Mouse (Mus musculus): Measurements from ENCODE around the gene Map3k14. TPM values are rescaled to one million over a fixed set of nuclear protein-coding genes. Genes with fewer than 3 reads are reported as not detected.
A peak's percentile ranks its signal among the peaks of the same experiment; 100 is the strongest.

Gene Map3k14
- polyA plus RNA-seq, 1 experiment from 2014 or later = 3.1 TPM

DNA sequence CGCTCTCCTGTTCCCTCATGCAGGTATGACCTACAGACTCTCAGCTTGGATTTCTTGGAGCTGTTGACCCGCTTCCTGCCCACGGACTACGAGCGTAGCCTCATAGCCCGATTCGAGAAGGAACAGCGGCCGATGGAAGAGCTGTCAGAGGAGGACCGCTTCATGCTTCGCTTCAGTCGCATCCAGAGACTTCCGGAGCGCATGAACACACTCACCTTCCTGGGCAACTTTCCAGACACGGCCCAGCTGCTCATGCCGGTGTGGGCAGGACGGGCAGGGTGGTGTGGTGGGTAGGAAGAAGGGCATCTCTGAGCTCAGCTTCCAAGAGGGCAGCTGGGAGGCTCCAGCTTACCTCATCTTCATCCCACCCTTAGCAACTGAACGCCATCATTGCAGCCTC lies 72.0 kb downstream of the Map3k14 start:
- Histone ChIP-seq H3K27me3 (replicated peaks; ENCODE audit: low read depth, poor library complexity, severe bottlenecking) (peaks cover 100% of the 10 kb centered on the region), H3K27ac (replicated peaks) (no peak overlapping the region), H3K36me3 (replicated peaks) (no peaks in the 10 kb centered on the region), H3K9me3 (no peaks in the 10 kb centered on the region), H3K4me1 (peaks cover 36% of the 10 kb centered on the region), H3K4me3 (no peak overlapping the region)
- DNase-seq (ENCODE audit: low spot score) = no peak
- WGBS = 91% methylated on average over 18 of the region's 18 CpGs

DNA sequence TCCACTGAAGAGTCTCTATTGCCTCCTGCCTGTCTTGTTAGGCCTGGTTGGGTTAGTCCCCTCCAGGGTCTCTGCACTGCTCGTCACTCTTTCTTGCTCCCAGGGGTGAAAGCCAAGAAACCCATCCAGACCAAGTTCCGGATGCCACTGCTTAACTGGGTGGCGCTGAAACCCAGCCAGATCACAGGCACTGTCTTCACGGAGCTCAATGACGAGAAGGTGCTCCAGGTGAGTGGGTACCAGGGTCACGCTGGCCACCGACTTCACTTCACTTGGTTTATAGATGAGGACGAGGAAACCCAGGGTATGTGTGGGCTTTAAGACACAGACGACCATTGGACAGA lies 73.5 kb downstream of the Map3k14 start:
- H3K27me3 ChIP-seq (replicated peaks; ENCODE audit: low read depth, poor library complexity, severe bottlenecking) = peaks cover 98% of the 10 kb centered on the region
- no peaks in the 10 kb centered on the region for H3K9me3 ChIP-seq
- no peak overlapping the region for H3K27ac ChIP-seq (replicated peaks)
- no peak for DNase-seq (ENCODE audit: low spot score)
- peaks cover 24% of the 10 kb centered on the region for H3K4me1 ChIP-seq
- H3K4me3 ChIP-seq = 0 out of 2 replicates have a peak overlapping the region, but pooled peaks have one; percentile 48
- WGBS = 29% methylated on average over 9 of the region's 9 CpGs
- no peaks in the 10 kb centered on the region for H3K36me3 ChIP-seq (replicated peaks)

DNA sequence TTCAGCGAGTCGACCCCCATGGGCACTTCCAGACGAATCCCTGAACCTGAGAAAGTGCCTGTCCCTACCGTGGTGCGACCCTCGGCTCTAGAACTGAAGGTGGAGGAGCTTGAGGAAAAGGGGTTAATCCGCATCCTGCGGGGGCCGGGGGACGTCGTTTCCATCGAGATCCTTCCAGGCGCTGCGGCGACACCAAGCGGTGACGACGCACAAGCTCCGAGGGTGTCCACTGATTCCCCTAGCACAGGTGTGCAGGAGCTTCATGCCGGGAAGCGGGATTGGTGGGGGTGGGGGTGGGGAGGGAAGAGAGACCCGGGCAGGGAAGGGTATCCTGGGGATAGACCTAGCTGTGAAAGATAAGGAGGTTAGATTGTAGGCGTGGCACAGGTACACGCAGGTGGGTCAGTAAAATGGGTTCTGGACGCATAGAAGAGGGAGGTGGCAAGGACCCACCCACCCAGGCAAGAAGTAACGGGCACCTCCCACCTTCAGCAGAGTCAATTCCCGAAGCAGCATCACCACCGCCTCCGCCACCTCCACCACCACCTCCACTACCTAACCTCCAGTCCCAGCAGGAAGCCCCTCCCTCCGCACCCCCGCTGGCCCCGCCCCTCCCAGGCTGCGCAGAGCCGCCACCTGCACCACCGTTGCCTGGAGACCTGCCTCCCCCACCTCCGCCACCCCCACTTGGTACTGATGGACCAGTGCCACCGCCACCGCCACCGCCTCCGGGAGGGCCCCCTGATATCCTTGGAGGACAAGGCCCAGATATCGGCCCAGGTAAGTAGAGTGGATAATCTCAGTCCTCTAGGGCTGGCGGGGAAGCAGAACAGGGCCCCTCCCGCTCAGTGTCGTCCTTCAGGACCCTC lies 74.1 kb downstream of the Map3k14 start:
- 3% methylated on average over 44 of the region's 44 CpGs for WGBS
- no peaks in the 10 kb centered on the region for H3K36me3 ChIP-seq (replicated peaks)
- no peaks in the 10 kb centered on the region for H3K9me3 ChIP-seq
- H3K4me3 ChIP-seq = peak overlapping the region; percentile 48
- peaks cover 93% of the 10 kb centered on the region for H3K27me3 ChIP-seq (replicated peaks; ENCODE audit: low read depth, poor library complexity, severe bottlenecking)
- H3K27ac ChIP-seq (replicated peaks) = no peak overlapping the region
- DNase-seq (ENCODE audit: low spot score) = peak; percentile 59
- peaks cover 18% of the 10 kb centered on the region for H3K4me1 ChIP-seq

DNA sequence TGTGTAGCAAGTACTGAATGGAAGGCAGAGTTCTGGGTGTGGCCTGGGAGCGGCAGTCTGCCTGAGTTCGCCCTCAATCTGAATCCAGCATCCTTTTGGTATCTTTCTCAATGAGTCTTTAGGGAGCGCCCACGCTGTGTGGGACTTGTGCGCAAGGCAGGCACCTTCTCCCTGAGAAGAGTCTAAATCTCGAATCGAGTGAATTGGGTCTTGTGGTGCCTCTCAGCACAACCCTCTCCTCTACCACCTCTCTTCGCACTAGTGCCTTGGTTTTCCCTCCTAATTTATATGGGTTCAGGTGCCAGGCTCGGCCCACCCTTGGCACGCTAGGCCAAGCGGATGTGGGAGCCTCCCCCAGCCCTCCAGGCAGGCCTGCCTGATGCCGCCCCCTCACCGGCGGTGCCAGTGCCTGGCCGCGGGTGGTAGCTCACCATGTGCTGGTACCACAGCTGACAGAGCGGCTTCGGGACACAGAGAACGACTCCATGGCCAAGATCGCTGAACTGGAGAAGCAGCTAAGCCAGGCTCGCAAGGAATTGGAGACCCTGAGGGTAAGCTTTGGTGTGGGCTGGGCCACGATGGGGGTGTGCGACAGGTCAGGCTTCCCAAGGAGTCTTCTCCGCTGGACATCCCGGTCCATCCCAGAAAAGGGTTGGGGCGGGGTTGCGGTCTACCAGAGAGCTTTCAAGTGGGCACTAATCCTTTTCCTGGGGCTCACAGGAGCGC lies 74.9 kb downstream of the Map3k14 start:
- 13% methylated on average over 28 of the region's 28 CpGs for WGBS
- Histone ChIP-seq H3K27me3 (replicated peaks; ENCODE audit: low read depth, poor library complexity, severe bottlenecking) (peaks cover 85% of the 10 kb centered on the region), H3K4me1 (peaks cover 16% of the 10 kb centered on the region), H3K36me3 (replicated peaks) (no peaks in the 10 kb centered on the region), H3K27ac (replicated peaks) (no peak overlapping the region), H3K4me3 (peak overlapping the region; percentile 48), H3K9me3 (no peaks in the 10 kb centered on the region)
- DNase-seq (ENCODE audit: low spot score) = no peak

DNA sequence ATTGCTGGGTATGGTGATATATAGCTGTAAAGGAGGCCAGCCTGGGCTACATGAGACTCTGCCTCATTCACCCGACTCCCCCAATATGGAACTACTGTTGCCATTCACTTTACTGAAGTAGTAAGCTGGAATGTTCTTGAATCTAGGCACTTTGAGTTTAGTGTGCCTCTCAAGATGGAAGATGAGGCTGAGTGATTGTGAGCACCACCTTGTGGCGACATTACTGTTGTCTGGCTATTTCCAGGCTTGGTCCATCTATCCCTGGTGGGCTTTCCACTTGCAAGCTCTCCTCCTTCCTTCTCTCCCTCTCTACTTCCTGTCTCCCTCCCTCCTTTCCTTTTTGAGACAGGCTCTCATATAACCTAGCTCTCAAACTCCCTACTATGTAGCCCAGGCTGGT lies 82.4 kb downstream of the Map3k14 start:
- H3K36me3 ChIP-seq (replicated peaks) = no peaks in the 10 kb centered on the region

DNA sequence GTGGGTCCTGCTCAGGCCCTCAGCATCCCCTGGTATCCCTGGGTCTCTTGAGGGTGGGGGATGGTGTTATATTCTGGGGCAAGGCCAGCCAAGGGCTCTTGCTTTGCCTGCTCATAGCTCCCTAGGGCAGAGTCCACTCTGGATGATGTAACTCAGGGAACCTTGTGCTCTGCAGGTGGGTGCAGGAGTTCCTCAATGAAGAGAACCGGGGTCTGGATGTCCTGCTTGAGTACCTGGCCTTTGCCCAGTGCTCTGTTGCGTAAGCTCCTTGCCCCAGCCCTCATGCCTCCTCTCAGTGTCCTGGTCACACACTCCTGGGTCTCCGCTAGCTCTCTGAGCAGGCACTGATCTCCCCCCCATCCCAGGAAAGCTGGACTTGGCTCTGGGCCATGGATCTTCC lies 85.4 kb downstream of the Map3k14 start:
- no peak for DNase-seq (ENCODE audit: low spot score)
- Histone ChIP-seq H3K27ac (replicated peaks) (no peak overlapping the region), H3K4me3 (no peak overlapping the region), H3K27me3 (replicated peaks; ENCODE audit: low read depth, poor library complexity, severe bottlenecking) (peaks cover 28% of the 10 kb centered on the region), H3K4me1 (no peaks in the 10 kb centered on the region), H3K9me3 (no peaks in the 10 kb centered on the region), H3K36me3 (replicated peaks) (no peaks in the 10 kb centered on the region)
- WGBS = 84% methylated on average over 3 of the region's 3 CpGs

More for the DNA sequence above, 82.4 kb downstream of the Map3k14 start:
- no peak overlapping the region for H3K27ac ChIP-seq (replicated peaks)
- no peak overlapping the region for H3K4me3 ChIP-seq
- H3K9me3 ChIP-seq = no peaks in the 10 kb centered on the region
- DNase-seq (ENCODE audit: low spot score) = peak; percentile 56
- 36% methylated on average over 2 of the region's 2 CpGs for WGBS
- no peaks in the 10 kb centered on the region for H3K4me1 ChIP-seq
- H3K27me3 ChIP-seq (replicated peaks; ENCODE audit: low read depth, poor library complexity, severe bottlenecking) = peaks cover 36% of the 10 kb centered on the region

DNA sequence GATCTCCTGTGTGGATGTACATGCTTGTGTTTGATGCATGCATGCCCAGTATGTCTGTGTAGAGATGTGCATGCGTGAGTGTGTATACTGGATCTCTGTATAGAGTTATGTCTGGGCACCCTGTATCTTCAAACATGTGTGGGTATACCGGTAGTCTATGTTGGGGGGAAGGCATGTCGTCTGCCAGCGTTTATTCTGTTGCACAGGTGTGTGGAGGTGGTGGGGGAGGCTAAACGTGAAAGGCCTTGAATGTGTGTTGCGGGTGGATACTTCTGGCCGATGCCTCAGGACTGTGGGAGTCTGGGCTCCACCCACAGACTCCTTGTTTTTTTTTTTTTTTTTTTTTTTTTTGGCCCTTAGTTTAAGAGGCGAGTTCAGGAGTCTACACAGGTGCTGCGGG lies 85.9 kb downstream of the Map3k14 start:
- no peak for DNase-seq (ENCODE audit: low spot score)
- H3K4me1 ChIP-seq = no peaks in the 10 kb centered on the region
- H3K9me3 ChIP-seq = no peaks in the 10 kb centered on the region
- WGBS = 80% methylated on average over 9 of the region's 9 CpGs
- H3K4me3 ChIP-seq = no peak overlapping the region
- H3K36me3 ChIP-seq (replicated peaks) = no peaks in the 10 kb centered on the region
- H3K27ac ChIP-seq (replicated peaks) = no peak overlapping the region
- H3K27me3 ChIP-seq (replicated peaks; ENCODE audit: low read depth, poor library complexity, severe bottlenecking) = peaks cover 28% of the 10 kb centered on the region

DNA sequence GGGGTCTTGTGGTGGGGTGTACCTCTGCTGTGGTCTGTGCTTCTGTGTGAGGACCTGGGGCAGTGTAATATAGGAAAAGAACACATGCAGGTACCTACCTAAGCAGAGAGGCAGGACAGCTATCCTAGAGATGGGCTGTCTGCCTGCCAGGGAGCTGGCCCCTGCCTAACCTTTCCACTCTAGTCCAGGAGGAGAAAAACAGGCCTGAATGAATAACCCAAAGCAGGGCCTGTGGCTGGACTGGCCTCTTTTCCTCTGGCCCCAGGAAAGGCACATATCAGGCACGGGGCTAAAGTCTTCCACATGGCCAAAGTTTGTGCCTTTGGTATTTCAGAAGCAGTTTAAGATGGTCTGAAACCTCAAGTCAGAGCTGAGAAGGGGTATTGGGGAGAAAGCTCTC lies 86.8 kb downstream of the Map3k14 start:
- Histone ChIP-seq H3K4me1 (peaks cover 6% of the 10 kb centered on the region; the same call in 1 of the 2 replicates), H3K27ac (replicated peaks) (no peak overlapping the region), H3K27me3 (replicated peaks; ENCODE audit: low read depth, poor library complexity, severe bottlenecking) (peaks cover 24% of the 10 kb centered on the region), H3K36me3 (replicated peaks) (no peaks in the 10 kb centered on the region), H3K4me3 (no peak overlapping the region), H3K9me3 (no peaks in the 10 kb centered on the region)
- 73% methylated on average over 1 of the region's 1 CpGs for WGBS
- no peak for DNase-seq (ENCODE audit: low spot score)

DNA sequence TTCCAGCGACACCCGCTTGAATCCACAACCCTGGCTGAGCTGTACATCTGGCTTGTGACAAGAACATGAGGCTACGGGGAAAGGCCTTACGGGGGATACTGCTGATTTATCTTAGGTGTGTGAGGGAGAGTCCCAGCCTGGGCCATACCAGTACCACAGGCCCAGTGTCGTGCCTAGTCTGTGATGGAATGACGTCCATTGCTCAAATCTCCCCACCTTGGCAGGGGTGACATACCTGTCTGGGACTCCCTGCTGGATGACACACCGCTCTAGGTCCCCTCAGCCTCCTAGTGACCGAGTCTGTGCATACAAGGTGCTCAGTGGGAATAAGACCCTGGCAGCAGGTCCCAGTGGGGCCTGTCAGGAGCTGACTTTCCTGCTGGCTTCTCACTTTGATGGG lies 88.5 kb downstream of the Map3k14 start:
- 88% methylated on average over 8 of the region's 8 CpGs for WGBS
- H3K4me1 ChIP-seq = peaks cover 11% of the 10 kb centered on the region

DNA sequence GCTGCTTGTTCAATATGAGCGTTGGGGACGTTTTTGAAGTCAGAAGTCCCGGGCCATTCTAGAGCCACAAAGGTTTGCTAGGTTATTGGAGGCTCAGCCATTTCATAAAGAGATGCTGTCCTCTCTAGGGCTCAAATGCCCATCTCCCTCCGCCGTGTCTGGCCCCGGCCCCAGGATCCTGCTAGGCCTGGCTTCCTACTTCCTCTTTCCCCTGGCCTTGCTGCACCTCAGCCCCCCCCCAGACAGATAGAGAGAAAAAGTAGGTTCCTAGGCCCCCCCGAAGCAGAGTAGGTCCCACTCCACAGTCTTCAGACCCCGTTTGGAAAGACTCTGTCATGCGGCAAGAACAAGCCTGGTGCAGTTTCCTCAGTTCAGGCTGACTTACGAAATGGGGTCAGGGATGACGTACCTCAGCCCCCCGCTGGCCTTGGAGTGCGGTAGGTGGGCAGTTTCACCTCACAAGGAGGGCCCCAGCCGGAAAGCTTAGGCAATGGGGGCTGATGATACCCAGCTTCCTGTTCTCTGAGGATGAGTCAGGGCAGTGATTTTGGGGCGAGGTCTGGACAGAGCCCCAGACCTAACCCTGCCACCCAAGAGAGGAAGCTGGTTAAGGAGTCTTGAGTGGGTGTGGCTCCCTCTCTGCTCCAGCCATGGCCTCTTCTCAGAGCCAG lies 89.3 kb downstream of the Map3k14 start:
- Histone ChIP-seq H3K36me3 (replicated peaks) (no peaks in the 10 kb centered on the region), H3K4me3 (no peak overlapping the region), H3K27ac (replicated peaks) (0 out of 2 replicates have a peak overlapping the region, but pooled peaks have one; percentile 19), H3K4me1 (peaks cover 11% of the 10 kb centered on the region), H3K9me3 (no peaks in the 10 kb centered on the region), H3K27me3 (replicated peaks; ENCODE audit: low read depth, poor library complexity, severe bottlenecking) (peaks cover 43% of the 10 kb centered on the region)
- DNase-seq (ENCODE audit: low spot score) = no peak
- WGBS = 85% methylated on average over 15 of the region's 15 CpGs

More for the DNA sequence above, 88.5 kb downstream of the Map3k14 start:
- no peak overlapping the region for H3K27ac ChIP-seq (replicated peaks)
- H3K4me3 ChIP-seq = no peak overlapping the region
- no peaks in the 10 kb centered on the region for H3K36me3 ChIP-seq (replicated peaks)
- peaks cover 36% of the 10 kb centered on the region for H3K27me3 ChIP-seq (replicated peaks; ENCODE audit: low read depth, poor library complexity, severe bottlenecking)
- H3K9me3 ChIP-seq = no peaks in the 10 kb centered on the region
- no peak for DNase-seq (ENCODE audit: low spot score)

DNA sequence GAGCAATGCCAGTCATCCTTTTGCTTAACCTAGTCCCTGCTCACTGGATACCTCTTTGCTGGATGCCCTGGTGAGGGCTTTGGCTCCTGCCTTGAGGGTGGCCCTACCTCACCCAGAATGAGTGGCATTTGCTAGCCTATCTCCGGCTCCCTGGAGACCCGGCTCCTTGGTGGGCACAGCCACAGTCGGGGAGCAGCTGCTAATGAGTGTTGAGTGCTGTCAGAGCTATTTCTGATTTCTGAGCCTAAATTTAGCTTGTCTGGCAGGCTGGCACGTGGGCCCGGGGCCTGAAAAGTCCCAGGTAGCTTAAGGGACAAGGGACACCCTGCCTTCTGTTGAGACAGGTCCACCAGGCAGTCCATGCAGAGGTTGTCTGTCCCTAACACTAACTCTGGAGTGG lies 90.1 kb downstream of the Map3k14 start:
- 82% methylated on average over 5 of the region's 5 CpGs for WGBS

DNA sequence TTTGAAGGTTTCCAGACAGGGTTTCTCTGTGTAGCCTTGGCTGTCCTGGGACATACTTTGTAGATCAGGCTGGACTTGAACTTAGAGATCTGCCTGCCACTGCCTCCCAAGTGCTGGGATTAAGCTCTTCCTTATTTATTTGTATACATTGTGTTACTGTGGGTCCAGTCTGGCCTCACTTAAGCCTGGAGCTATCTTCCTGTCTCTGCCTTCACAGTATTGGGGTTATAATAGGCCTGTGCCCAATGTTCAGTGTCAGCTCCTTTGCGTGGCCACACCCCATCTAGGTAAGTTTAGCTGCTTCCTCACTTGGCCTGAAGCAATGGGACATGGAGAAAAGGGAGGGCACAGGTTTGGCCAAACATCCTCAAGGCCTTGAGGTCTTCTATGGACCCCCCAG lies 90.8 kb downstream of the Map3k14 start:
- Histone ChIP-seq H3K27ac (replicated peaks) (no peak overlapping the region), H3K27me3 (replicated peaks; ENCODE audit: low read depth, poor library complexity, severe bottlenecking) (peaks cover 46% of the 10 kb centered on the region), H3K4me3 (no peak overlapping the region), H3K4me1 (peaks cover 12% of the 10 kb centered on the region), H3K9me3 (no peaks in the 10 kb centered on the region), H3K36me3 (replicated peaks) (no peaks in the 10 kb centered on the region)
- no peak for DNase-seq (ENCODE audit: low spot score)
- 88% methylated on average over 1 of the region's 1 CpGs for WGBS

More for the DNA sequence above, 90.1 kb downstream of the Map3k14 start:
- peaks cover 11% of the 10 kb centered on the region for H3K4me1 ChIP-seq
- DNase-seq (ENCODE audit: low spot score) = no peak
- no peak overlapping the region for H3K27ac ChIP-seq (replicated peaks)
- H3K36me3 ChIP-seq (replicated peaks) = no peaks in the 10 kb centered on the region
- H3K4me3 ChIP-seq = no peak overlapping the region
- no peaks in the 10 kb centered on the region for H3K9me3 ChIP-seq
- peaks cover 46% of the 10 kb centered on the region for H3K27me3 ChIP-seq (replicated peaks; ENCODE audit: low read depth, poor library complexity, severe bottlenecking)

All from embryonic facial prominence, embryonic 10.5 days (tissue).